Mouse (Mus musculus) liver, embryonic 14.5 days (tissue): ENCODE measurements around the gene Spg7. TPM values are rescaled to one million over a fixed set of nuclear protein-coding genes. Genes with fewer than 3 reads are reported as not detected.
"Not testable (repeated sequence)": the region's sequence is repeated elsewhere in the genome, so short reads cannot be mapped to it uniquely, and the experiment has no call there.

Experiments
- ATAC-seq: fragments of 200-750 bp; cut with Nextera tagmentation; 2 replicates; pipeline ENCODE4 v1.8.0; 2017; ENCODE audit warnings: moderate number of reproducible peaks, mild to moderate bottlenecking, moderate library complexity; ENCODE audit not compliant: insufficient read depth
- DNase-seq, 3 experiments: peaks; one replicate each; pipeline ENCODE4 v3.0.0-alpha.2; 2012 to 2013; ENCODE audit warnings: low read depth in 3 of 3, low spot score in 3 of 3
- H3K27ac ChIP-seq: fragments of 300-500 bp; sonication (generic); 2 replicates; pipeline ENCODE4 v1.5.1; 2014; ENCODE audit warnings: moderate library complexity, mild to moderate bottlenecking, control low read depth, inconsistent platforms
- H3K27me3 ChIP-seq: fragments of 300-500 bp; sonication (generic); 2 replicates; pipeline ENCODE4 v1.6.1; 2014; ENCODE audit warnings: mild to moderate bottlenecking, low read length, moderate library complexity; ENCODE audit not compliant: control insufficient read depth, insufficient read depth
- H3K36me3 ChIP-seq: fragments of 300-500 bp; sonication (generic); replicated peaks from 2 replicates; pipeline ENCODE4 v1.6.1; 2014; ENCODE audit warnings: low read depth; ENCODE audit not compliant: control insufficient read depth, insufficient read depth
- H3K4me1 ChIP-seq, 2 experiments: fragments of 200-500 bp in 1 of 2; fragments of 300-500 bp in 1 of 2; sonication (generic) in 1 of 2; replicated peaks; 2 replicates each; pipeline ENCODE4 v1.6.1; 2012 to 2014; ENCODE audit warnings: antibody characterized with exemption in 1 of 2, inconsistent platforms in 1 of 2, low read length in 1 of 2; ENCODE audit not compliant: control insufficient read depth in 2 of 2, insufficient read depth in 2 of 2
- H3K4me2 ChIP-seq: fragments of 300-500 bp; sonication (generic); 2 replicates; pipeline ENCODE4 v1.6.1; 2014; ENCODE audit warnings: low read depth, mild to moderate bottlenecking, control low read depth, moderate library complexity
- H3K4me3 ChIP-seq, 2 experiments: fragments of 200-500 bp in 1 of 2; fragments of 300-500 bp in 1 of 2; sonication (generic) in 1 of 2; 2 replicates each; pipeline ENCODE4 v1.5.1; 2012 to 2014; ENCODE audit warnings: low read depth in 2 of 2, low read length in 2 of 2, mild to moderate bottlenecking in 2 of 2, control low read depth in 1 of 2, inconsistent platforms in 1 of 2, moderate library complexity in 1 of 2; ENCODE audit not compliant: insufficient read depth in 1 of 2
- H3K9ac ChIP-seq: fragments of 300-500 bp; sonication (generic); replicated peaks from 2 replicates; pipeline ENCODE4 v1.6.1; 2014; ENCODE audit warnings: mild to moderate bottlenecking, control low read depth, moderate library complexity
- H3K9me3 ChIP-seq: fragments of 300-500 bp; sonication (generic); 2 replicates; pipeline ENCODE4 v1.6.1; 2016; ENCODE audit warnings: low read length, mixed read lengths; ENCODE audit not compliant: control insufficient read depth
- CTCF ChIP-seq: IDR thresholded peaks from 2 replicates; pipeline ENCODE4 v1.5.1; 2016; ENCODE audit warnings: antibody characterized with exemption, low read depth, control low read depth
- EP300 ChIP-seq: IDR thresholded peaks from 2 replicates; pipeline ENCODE4 v1.6.1; 2016; ENCODE audit warnings: antibody characterized with exemption, low read depth
- WGBS: fragments of 180-500 bp; shearing (Covaris S2); extraction: QIAGEN DNeasy Blood & Tissue Kit; methylation state at CpG from one replicate; pipeline ENCODE4 v1.1.7; 2014; ENCODE audit not compliant: insufficient replicate concordance; 5-methylcytosine and 5-hydroxymethylcytosine counted together
- polyA plus RNA-seq, 2 experiments: library from polyadenylated mRNA; depleted of rRNA in 1 of 2; stranded (reverse) in 1 of 2; unstranded in 1 of 2; fragments of >200 nt; fragmentation: Nextera tagmentation in 1 of 2; extraction: Ambion mirVana in 1 of 2; gene quantifications; 2 replicates each; pipeline versions ENCODE4 v1.2.1 to v1.2.3; 2012 to 2014

Gene Spg7
- polyA plus RNA-seq, 2 experiments, result 19.5 to 26.0 TPM

DNA sequence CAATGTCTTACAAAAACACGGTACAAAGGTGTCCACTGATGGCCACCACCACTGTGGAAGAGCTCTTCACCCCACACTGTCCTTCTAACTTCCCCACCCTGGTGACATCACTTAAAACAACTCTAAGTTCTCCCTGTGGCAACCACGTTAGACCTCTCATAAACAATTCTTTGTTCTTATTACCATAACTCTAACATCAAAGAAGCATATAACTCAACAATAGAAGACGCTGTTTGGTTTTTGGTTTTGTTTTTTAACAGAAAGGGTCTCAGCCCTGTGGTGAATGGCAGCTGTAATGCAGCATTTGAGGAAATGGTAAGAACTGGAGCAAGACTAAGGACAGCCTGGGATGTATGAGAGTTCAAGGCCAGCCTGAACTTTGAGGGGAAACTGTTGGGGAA is 36.8 kb upstream of the Spg7 start:
- no peaks in the 10 kb centered on the region for H3K9me3 ChIP-seq
- DNase-seq (no peak), ATAC-seq (no peak)
- H3K4me3 ChIP-seq, result no peak overlapping the region
- H3K36me3 ChIP-seq, result no peaks in the 10 kb centered on the region
- no peak for TF ChIP-seq CTCF
- H3K4me1 ChIP-seq, result peaks cover 3 to 19% of the 10 kb centered on the region in 2 experiments; a peak in 3 of 4 replicates
- 66% methylated on average over 3 of the region's 3 CpGs for WGBS
- H3K27ac ChIP-seq, result no peak overlapping the region
- no peak overlapping the region for H3K9ac ChIP-seq
- no peaks in the 10 kb centered on the region for H3K27me3 ChIP-seq
- H3K4me2 ChIP-seq, result no peak overlapping the region

- Histone ChIP-seq H3K4me3 (no peak overlapping the region), H3K27ac (no peak overlapping the region), H3K9ac (no peak overlapping the region), H3K4me2 (no peak overlapping the region), H3K27me3 (no peaks in the 10 kb centered on the region), H3K36me3 (no peaks in the 10 kb centered on the region; the same call in 1 of the 2 replicates), H3K4me1 (peaks cover 5 to 23% of the 10 kb centered on the region in 2 experiments; a peak in 3 of 4 replicates), H3K9me3 (no peaks in the 10 kb centered on the region)
- DNase-seq (no peak), ATAC-seq (no peak)
- TF ChIP-seq EP300 (no peak), CTCF (no peak)
- WGBS, result 65% methylated on average over 8 of the region's 8 CpGs
These were observed 35.0 kb upstream of the Spg7 start for GRCm38 (mm10) chr8:123027786-123028185.

DNA sequence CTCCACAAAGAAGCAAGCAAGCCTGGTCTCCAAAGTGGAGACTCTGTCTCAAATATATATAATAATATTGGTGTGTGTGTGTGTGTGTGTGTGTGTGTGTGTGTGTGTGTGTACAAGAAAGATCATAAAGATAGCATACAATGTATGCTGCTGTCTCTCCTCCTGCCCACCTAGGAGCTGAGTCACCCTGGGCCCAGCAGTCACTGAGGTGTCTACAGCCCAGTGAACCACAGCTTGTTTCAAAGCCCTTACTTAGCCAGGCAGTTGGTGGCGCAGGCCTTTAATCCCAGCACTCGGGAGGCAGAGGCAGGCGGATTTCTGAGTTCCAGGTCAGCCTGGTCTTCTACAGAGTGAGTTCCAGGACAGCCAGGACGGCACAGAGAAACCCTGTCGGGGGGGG is 32.7 kb upstream of the Spg7 start:
- not testable (repeated sequence) for H3K27me3 ChIP-seq, ATAC-seq, H3K36me3 ChIP-seq, DNase-seq, H3K27ac ChIP-seq, H3K4me2 ChIP-seq, H3K9me3 ChIP-seq, H3K4me3 ChIP-seq, H3K9ac ChIP-seq
- peaks cover 17 to 34% of the 10 kb centered on the region in 2 experiments for H3K4me1 ChIP-seq
- 54% methylated on average over 5 of the region's 5 CpGs for WGBS

- DNase-seq (no peak), ATAC-seq (no peak)
- peaks cover 30 to 40% of the 10 kb centered on the region in 2 experiments for H3K4me1 ChIP-seq
- TF ChIP-seq CTCF, result no peak
- no peak for TF ChIP-seq EP300
- H3K36me3 ChIP-seq, result no peaks in the 10 kb centered on the region; the same call in 1 of the 2 replicates
- 53% methylated on average over 7 of the region's 7 CpGs for WGBS
- no peak overlapping the region for H3K27ac ChIP-seq
- no peak overlapping the region for H3K4me2 ChIP-seq
- H3K27me3 ChIP-seq, result no peaks in the 10 kb centered on the region
- H3K9me3 ChIP-seq, result no peaks in the 10 kb centered on the region
- no peak overlapping the region for H3K4me3 ChIP-seq
- H3K9ac ChIP-seq, result no peak overlapping the region
These were observed 31.3 kb upstream of the Spg7 start for GRCm38 (mm10) chr8:123031321-123031978.

DNA sequence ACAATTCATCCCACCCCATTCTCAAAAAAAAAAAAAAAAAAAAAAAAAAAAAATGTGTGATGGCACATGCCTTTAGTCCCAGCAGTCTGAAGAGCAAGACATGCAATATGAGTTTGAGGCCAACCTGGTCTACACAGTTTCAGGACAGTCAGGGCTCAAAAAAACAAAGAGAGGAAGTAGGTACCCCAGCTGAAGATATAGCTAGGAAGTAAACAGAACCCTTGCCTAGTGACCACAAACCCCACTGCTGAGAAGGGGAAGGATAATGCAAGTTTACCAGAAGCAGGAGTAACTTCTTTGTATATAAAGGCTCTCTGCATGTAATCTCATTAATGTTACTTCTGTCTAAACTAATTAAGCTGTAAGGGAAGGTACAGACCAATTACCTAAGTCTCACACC is 30.0 kb upstream of the Spg7 start:
- ATAC-seq (no peak), DNase-seq (no peak)
- Histone ChIP-seq H3K4me2 (no peak overlapping the region), H3K36me3 (no peaks in the 10 kb centered on the region; the same call in 1 of the 2 replicates), H3K4me1 (peaks cover 43 to 52% of the 10 kb centered on the region in 2 experiments), H3K9me3 (no peaks in the 10 kb centered on the region), H3K27ac (no peak overlapping the region), H3K27me3 (no peaks in the 10 kb centered on the region), H3K4me3 (no peak overlapping the region), H3K9ac (no peak overlapping the region)
- TF ChIP-seq EP300 (no peak), CTCF (no peak)
